Mouse (Mus musculus): ENCODE measurements around the gene Polr2f. TPM values are rescaled to one million over a fixed set of nuclear protein-coding genes. Genes with fewer than 3 reads are reported as not detected.

Polr2f gene
- polyA plus RNA-seq, 1 experiment from 2014 or later: 315 TPM

DNA sequence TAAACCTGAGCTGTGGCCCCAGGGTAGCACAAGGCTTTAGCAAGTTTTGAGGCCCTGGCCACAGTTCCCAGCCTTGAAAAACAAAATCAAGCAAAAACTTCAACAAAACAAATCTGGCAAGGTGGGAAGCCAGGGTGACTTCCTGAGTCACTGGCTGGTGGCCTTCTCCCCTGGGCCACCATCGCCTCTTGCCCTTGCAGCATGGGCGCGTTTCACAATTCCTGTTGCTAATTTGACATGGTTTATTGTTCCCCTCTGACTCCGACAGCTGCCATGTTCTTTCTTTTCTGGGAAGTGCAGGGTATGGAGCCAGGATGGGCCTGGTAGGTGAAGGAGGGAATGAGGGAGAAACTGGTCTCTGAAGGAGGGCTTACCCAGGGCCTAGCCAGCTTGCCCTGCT is 18.7 kb upstream of the Polr2f start:
- Histone ChIP-seq H3K4me3 (ENCODE audit: low read depth, low read length) (no peak overlapping the region), H3K9ac (no peak overlapping the region), H3K9me3 (ENCODE audit: low read depth, low read length) (no peaks in the 10 kb centered on the region), H3K36me3 (ENCODE audit: insufficient read depth) (peaks cover 84% of the 10 kb centered on the region), H3K4me1 (ENCODE audit: insufficient read depth) (no peaks in the 10 kb centered on the region), H3K4me2 (no peak overlapping the region), H3K27me3 (ENCODE audit: insufficient read depth, low read length) (no peaks in the 10 kb centered on the region), H3K27ac (ENCODE audit: low read depth) (no peak overlapping the region)
- ATAC-seq (ENCODE audit: insufficient read depth) (no peak), DNase-seq (no peak)
- no peak for TF ChIP-seq CTCF (IDR thresholded peaks at IDR 0.05; ENCODE audit: low read depth)
- WGBS: 78% methylated on average over 4 of the region's 4 CpGs

- no peak for ATAC-seq (ENCODE audit: insufficient read depth)
- DNase-seq: no peak
- no peaks in the 10 kb centered on the region for H3K9me3 ChIP-seq (ENCODE audit: low read depth, low read length)
- peaks cover 84% of the 10 kb centered on the region for H3K36me3 ChIP-seq (ENCODE audit: insufficient read depth)
- no peak overlapping the region for H3K27ac ChIP-seq (ENCODE audit: low read depth)
- TF ChIP-seq CTCF (IDR thresholded peaks at IDR 0.05; ENCODE audit: low read depth): no peak
- no peaks in the 10 kb centered on the region for H3K27me3 ChIP-seq (ENCODE audit: insufficient read depth, low read length)
- 79% methylated on average over 13 of the region's 13 CpGs for WGBS
- H3K4me1 ChIP-seq (ENCODE audit: insufficient read depth): no peaks in the 10 kb centered on the region
- no peak overlapping the region for H3K4me3 ChIP-seq (ENCODE audit: low read depth, low read length)
- no peak overlapping the region for H3K9ac ChIP-seq
- no peak overlapping the region for H3K4me2 ChIP-seq
Observed at GRCm38 (mm10) chr15:79122546-79122945, 18.3 kb upstream of the Polr2f start.

- H3K4me3 ChIP-seq (ENCODE audit: low read depth, low read length): no peak overlapping the region
- H3K4me1 ChIP-seq (ENCODE audit: insufficient read depth): no peaks in the 10 kb centered on the region
- H3K9me3 ChIP-seq (ENCODE audit: low read depth, low read length): no peaks in the 10 kb centered on the region; the same call in 1 of the 2 replicates
- H3K36me3 ChIP-seq (ENCODE audit: insufficient read depth): peaks cover 88% of the 10 kb centered on the region
- WGBS: 76% methylated on average over 6 of the region's 6 CpGs
- DNase-seq (no peak), ATAC-seq (ENCODE audit: insufficient read depth) (no peak)
- H3K4me2 ChIP-seq: no peak overlapping the region
- no peak overlapping the region for H3K9ac ChIP-seq
- H3K27me3 ChIP-seq (ENCODE audit: insufficient read depth, low read length): no peaks in the 10 kb centered on the region
- no peak for TF ChIP-seq CTCF (IDR thresholded peaks at IDR 0.05; ENCODE audit: low read depth)
- H3K27ac ChIP-seq (ENCODE audit: low read depth): no peak overlapping the region
Observed at GRCm38 (mm10) chr15:79123751-79124150, 17.1 kb upstream of the Polr2f start.

- H3K4me3 ChIP-seq (ENCODE audit: low read depth, low read length): no peak overlapping the region
- no peak overlapping the region for H3K9ac ChIP-seq
- no peaks in the 10 kb centered on the region for H3K27me3 ChIP-seq (ENCODE audit: insufficient read depth, low read length)
- no peak for ATAC-seq (ENCODE audit: insufficient read depth)
- no peaks in the 10 kb centered on the region for H3K4me1 ChIP-seq (ENCODE audit: insufficient read depth)
- TF ChIP-seq CTCF (IDR thresholded peaks at IDR 0.05; ENCODE audit: low read depth): no peak
- H3K27ac ChIP-seq (ENCODE audit: low read depth): no peak overlapping the region
- peaks cover 84% of the 10 kb centered on the region for H3K36me3 ChIP-seq (ENCODE audit: insufficient read depth)
- no peaks in the 10 kb centered on the region; the same call in 1 of the 2 replicates for H3K9me3 ChIP-seq (ENCODE audit: low read depth, low read length)
- no peak overlapping the region for H3K4me2 ChIP-seq
- no peak for DNase-seq
- WGBS: 78% methylated on average over 10 of the region's 10 CpGs
Observed at GRCm38 (mm10) chr15:79124331-79124875, 16.4 kb upstream of the Polr2f start.

DNA sequence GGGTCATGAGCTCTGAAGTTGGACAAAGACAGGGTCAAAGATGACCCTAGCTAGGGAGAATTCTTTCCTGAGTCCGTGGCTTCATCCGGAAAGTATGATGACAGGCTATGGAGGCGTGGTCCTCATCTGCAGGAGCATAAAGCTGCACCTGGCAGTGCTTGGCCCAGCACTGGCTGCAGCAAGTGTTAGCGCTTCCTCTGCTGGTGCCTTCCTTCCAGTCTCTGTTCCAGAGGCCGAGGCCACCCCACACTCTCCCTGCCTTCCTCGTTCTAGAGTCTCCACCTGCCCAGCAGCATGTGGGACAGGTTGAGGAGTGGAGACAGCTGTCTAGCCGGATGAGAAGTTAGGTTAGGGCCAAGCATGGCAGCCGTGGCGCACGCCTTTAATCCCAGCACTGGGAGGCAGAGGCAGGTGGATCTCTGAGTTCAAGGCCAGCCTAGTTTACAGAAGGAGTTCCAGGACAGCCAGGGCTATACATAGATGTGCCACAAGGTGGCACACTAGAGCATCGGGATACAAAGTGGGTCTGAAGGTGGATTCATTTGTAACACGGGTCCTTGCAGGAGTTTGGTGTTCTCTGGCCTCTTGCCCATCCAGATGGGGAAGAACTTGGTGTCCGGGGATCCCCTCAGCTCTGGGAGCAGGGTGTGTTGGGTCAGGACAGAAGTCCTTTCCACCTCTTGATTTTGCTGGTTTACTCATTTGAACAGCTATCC is 14.4 kb upstream of the Polr2f start:
- TF ChIP-seq CTCF (IDR thresholded peaks at IDR 0.05; ENCODE audit: low read depth): peak; percentile 79
- H3K4me1 ChIP-seq (ENCODE audit: insufficient read depth): no peaks in the 10 kb centered on the region
- ATAC-seq (ENCODE audit: insufficient read depth) (no peak), DNase-seq (peak; percentile 72)
- H3K27me3 ChIP-seq (ENCODE audit: insufficient read depth, low read length): no peaks in the 10 kb centered on the region
- H3K9ac ChIP-seq: no peak overlapping the region
- no peak overlapping the region for H3K27ac ChIP-seq (ENCODE audit: low read depth)
- H3K4me3 ChIP-seq (ENCODE audit: low read depth, low read length): no peak overlapping the region
- no peaks in the 10 kb centered on the region; the same call in 1 of the 2 replicates for H3K9me3 ChIP-seq (ENCODE audit: low read depth, low read length)
- H3K36me3 ChIP-seq (ENCODE audit: insufficient read depth): peaks cover 85% of the 10 kb centered on the region
- WGBS: 77% methylated on average over 13 of the region's 13 CpGs
- H3K4me2 ChIP-seq: no peak overlapping the region

DNA sequence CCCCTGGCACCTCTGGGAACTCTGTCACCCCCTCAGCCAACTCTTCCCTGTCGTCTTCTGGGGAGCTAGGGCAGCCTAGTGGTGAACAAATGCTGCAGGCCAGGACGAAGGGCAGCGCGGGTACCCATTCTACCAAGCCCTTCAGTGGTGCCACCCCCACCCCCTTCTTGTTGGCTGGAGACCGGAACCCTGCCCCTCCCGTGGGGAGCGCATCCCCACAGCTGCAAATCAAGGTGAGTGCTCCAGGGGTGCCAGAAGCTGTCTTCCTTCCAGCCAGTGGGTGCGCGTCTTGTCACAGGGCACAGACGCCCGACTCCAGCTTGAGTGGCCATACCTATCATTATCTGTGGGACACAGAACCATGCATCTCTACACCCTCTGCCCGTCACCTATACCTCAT is 13.7 kb upstream of the Polr2f start:
- ATAC-seq (ENCODE audit: insufficient read depth) (no peak), DNase-seq (no peak)
- Histone ChIP-seq H3K4me2 (no peak overlapping the region), H3K36me3 (ENCODE audit: insufficient read depth) (peaks cover 85% of the 10 kb centered on the region), H3K4me1 (ENCODE audit: insufficient read depth) (no peaks in the 10 kb centered on the region), H3K9me3 (ENCODE audit: low read depth, low read length) (no peaks in the 10 kb centered on the region; the same call in 1 of the 2 replicates), H3K27ac (ENCODE audit: low read depth) (no peak overlapping the region), H3K27me3 (ENCODE audit: insufficient read depth, low read length) (no peaks in the 10 kb centered on the region), H3K9ac (no peak overlapping the region), H3K4me3 (ENCODE audit: low read depth, low read length) (no peak overlapping the region)
- WGBS: 90% methylated on average over 12 of the region's 12 CpGs
- TF ChIP-seq CTCF (IDR thresholded peaks at IDR 0.05; ENCODE audit: low read depth): no peak

GRCm38 (mm10) chr15:79128208-79128607 is 12.6 kb upstream of the Polr2f start:
- Histone ChIP-seq H3K4me2 (no peak overlapping the region), H3K36me3 (ENCODE audit: insufficient read depth) (peaks cover 85% of the 10 kb centered on the region), H3K27ac (ENCODE audit: low read depth) (no peak overlapping the region), H3K9me3 (ENCODE audit: low read depth, low read length) (no peaks in the 10 kb centered on the region; the same call in 1 of the 2 replicates), H3K27me3 (ENCODE audit: insufficient read depth, low read length) (no peaks in the 10 kb centered on the region), H3K9ac (no peak overlapping the region), H3K4me1 (ENCODE audit: insufficient read depth) (no peaks in the 10 kb centered on the region), H3K4me3 (ENCODE audit: low read depth, low read length) (no peak overlapping the region)
- WGBS: 95% methylated on average over 5 of the region's 5 CpGs
- peak; percentile 61 for TF ChIP-seq CTCF (IDR thresholded peaks at IDR 0.05; ENCODE audit: low read depth)
- ATAC-seq (ENCODE audit: insufficient read depth): no peak
- DNase-seq: no peak

All from lung, embryonic 14.5 days (tissue).